Mouse (Mus musculus): ENCODE data around the gene Mllt6. TPM values are rescaled to one million over a fixed set of nuclear protein-coding genes. Genes with fewer than 3 reads are reported as not detected.

Mllt6 gene
- polyA plus RNA-seq, 1 experiment from 2014 or later = 2.3 TPM

- Histone ChIP-seq H3K4me3 (replicated peaks; ENCODE audit: low read depth, low read length) (peak within 1 kb of the TSS; percentile 33; the same call in 1 of the 2 replicates), H3K9ac (ENCODE audit: low read depth, low read length) (peak within 1 kb of the TSS; percentile 47; the same call in 1 of the 2 replicates), H3K4me1 (replicated peaks; ENCODE audit: insufficient read depth, low read length) (peaks cover 22% of the 10 kb centered on the region; the same call in 1 of the 2 replicates), H3K27me3 (ENCODE audit: insufficient read depth, low read length) (no peaks in the 10 kb centered on the region), H3K36me3 (ENCODE audit: insufficient read depth, low read length) (peaks cover 16% of the 10 kb centered on the region), H3K4me2 (ENCODE audit: low read length) (peak within 1 kb of the TSS; percentile 64), H3K27ac (peak within 1 kb of the TSS; percentile 70), H3K9me3 (replicated peaks; ENCODE audit: low read length) (no peaks in the 10 kb centered on the region)
- WGBS = under 1% methylated on average over 43 of the region's 43 CpGs
- TF ChIP-seq CTCF (IDR thresholded peaks at IDR 0.05; ENCODE audit: low read depth) = no peak
- ATAC-seq (replicated peaks; ENCODE audit: low FRiP score, low read depth) (peak; percentile 91), DNase-seq (ENCODE audit: low spot score) (peak; percentile 92)
Measured at GRCm38 (mm10) chr11:97685613-97686321, 22.6 kb downstream of the Mllt6 start, which contains the start of gene Cisd3. TSS of gene Cisd3 (plus strand) at chr11:97685826.

GRCm38 (mm10) chr11:97686322-97686908 is 23.2 kb downstream of the Mllt6 start:
- WGBS = 67% methylated on average over 11 of the region's 11 CpGs
- Histone ChIP-seq H3K36me3 (ENCODE audit: insufficient read depth, low read length) (peaks cover 19% of the 10 kb centered on the region), H3K27ac (peak overlapping the region; percentile 50), H3K9ac (ENCODE audit: low read depth, low read length) (peak overlapping the region; percentile 47; the same call in 1 of the 2 replicates), H3K27me3 (ENCODE audit: insufficient read depth, low read length) (no peaks in the 10 kb centered on the region), H3K9me3 (replicated peaks; ENCODE audit: low read length) (no peaks in the 10 kb centered on the region), H3K4me3 (replicated peaks; ENCODE audit: low read depth, low read length) (0 out of 2 replicates have a peak overlapping the region, but pooled peaks have one; percentile 33), H3K4me1 (replicated peaks; ENCODE audit: insufficient read depth, low read length) (peaks cover 22% of the 10 kb centered on the region; the same call in 1 of the 2 replicates), H3K4me2 (ENCODE audit: low read length) (peak overlapping the region; percentile 64)
- TF ChIP-seq CTCF (IDR thresholded peaks at IDR 0.05; ENCODE audit: low read depth) = no peak
- ATAC-seq (replicated peaks; ENCODE audit: low FRiP score, low read depth) = no peak
- no peak for DNase-seq (ENCODE audit: low spot score)

DNA sequence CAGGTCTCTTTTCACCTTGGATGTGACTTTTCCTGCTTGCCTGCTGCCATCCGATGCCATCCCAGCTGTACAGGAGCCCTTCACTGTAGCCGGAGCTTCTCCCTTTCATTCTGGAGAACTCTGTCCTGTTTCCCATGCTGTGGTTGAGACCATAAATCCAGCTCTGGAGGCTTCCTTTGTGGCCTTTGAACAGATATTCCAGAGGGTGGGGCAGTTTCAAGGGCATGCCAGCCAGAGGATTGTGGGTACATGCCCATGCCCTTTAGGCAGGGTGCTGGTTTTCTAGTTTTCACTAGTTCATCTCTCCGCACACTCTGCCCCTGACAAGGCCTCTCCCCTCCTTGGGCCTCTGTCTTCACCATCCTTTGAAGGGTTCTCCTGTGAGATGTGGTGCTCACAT is 23.8 kb downstream of the Mllt6 start:
- H3K4me2 ChIP-seq (ENCODE audit: low read length) = no peak overlapping the region
- H3K4me3 ChIP-seq (replicated peaks; ENCODE audit: low read depth, low read length) = no peak overlapping the region
- peaks cover 22% of the 10 kb centered on the region; the same call in 1 of the 2 replicates for H3K4me1 ChIP-seq (replicated peaks; ENCODE audit: insufficient read depth, low read length)
- 0 out of 2 replicates have a peak overlapping the region, but pooled peaks have one; percentile 5 for H3K9ac ChIP-seq (ENCODE audit: low read depth, low read length)
- no peaks in the 10 kb centered on the region for H3K27me3 ChIP-seq (ENCODE audit: insufficient read depth, low read length)
- no peak for ATAC-seq (replicated peaks; ENCODE audit: low FRiP score, low read depth)
- H3K27ac ChIP-seq = 0 out of 2 replicates have a peak overlapping the region, but pooled peaks have one; percentile 16
- no peak for DNase-seq (ENCODE audit: low spot score)
- peaks cover 19% of the 10 kb centered on the region for H3K36me3 ChIP-seq (ENCODE audit: insufficient read depth, low read length)
- WGBS = 61% methylated on average over 3 of the region's 3 CpGs
- TF ChIP-seq CTCF (IDR thresholded peaks at IDR 0.05; ENCODE audit: low read depth) = no peak
- H3K9me3 ChIP-seq (replicated peaks; ENCODE audit: low read length) = no peaks in the 10 kb centered on the region

DNA sequence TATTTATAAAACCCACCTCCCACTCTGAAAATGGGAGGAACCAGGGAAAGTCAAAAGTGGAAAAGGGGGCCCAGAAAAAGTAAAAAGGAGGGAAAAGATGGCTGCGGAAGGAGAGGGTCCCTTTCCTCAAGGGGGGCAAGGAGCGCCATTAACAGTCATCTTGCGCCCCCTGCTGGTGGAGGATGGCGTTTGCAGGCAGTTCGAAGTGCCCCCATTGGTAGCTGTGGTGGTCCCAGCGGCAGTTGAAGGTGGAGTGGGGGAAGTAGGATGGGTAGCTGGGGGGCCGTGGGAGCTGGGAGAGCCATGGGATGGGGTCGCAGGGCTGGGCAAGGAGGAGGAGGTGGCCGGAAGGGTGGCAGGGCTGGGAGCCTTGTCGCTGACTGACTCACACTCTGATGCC is 26.6 kb downstream of the Mllt6 start:
- ATAC-seq (replicated peaks; ENCODE audit: low FRiP score, low read depth) = no peak

DNA sequence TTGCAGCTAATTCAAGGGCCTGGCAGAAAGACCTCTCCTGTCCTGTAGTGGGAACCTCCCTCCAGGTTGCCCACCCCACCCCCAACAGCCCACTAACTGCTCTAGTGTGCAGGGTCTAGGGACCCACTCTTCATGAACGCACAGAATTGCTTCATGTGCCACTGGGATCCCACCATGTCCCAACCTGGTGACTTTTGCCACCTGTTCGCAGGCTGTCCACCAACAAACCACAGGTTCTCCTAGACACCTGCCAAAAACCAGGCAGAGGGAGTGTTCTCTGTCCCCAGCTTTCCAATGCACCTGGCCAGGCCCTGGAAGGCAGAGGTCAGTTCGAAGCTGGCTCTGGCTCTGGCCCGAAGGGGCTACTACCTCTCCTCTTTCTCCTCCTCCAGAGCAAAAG is 31.2 kb downstream of the Mllt6 start:
- H3K27ac ChIP-seq = no peak overlapping the region
- H3K4me1 ChIP-seq (replicated peaks; ENCODE audit: insufficient read depth, low read length) = peaks cover 26% of the 10 kb centered on the region
- ATAC-seq (replicated peaks; ENCODE audit: low FRiP score, low read depth) = no peak

More for the DNA sequence above, 26.6 kb downstream of the Mllt6 start:
- TF ChIP-seq CTCF (IDR thresholded peaks at IDR 0.05; ENCODE audit: low read depth) = peak; percentile 90
- Histone ChIP-seq H3K4me1 (replicated peaks; ENCODE audit: insufficient read depth, low read length) (peaks cover 22% of the 10 kb centered on the region; the same call in 1 of the 2 replicates), H3K9me3 (replicated peaks; ENCODE audit: low read length) (no peaks in the 10 kb centered on the region), H3K9ac (ENCODE audit: low read depth, low read length) (no peak overlapping the region), H3K27ac (no peak overlapping the region), H3K36me3 (ENCODE audit: insufficient read depth, low read length) (peaks cover 28% of the 10 kb centered on the region), H3K27me3 (ENCODE audit: insufficient read depth, low read length) (no peaks in the 10 kb centered on the region), H3K4me2 (ENCODE audit: low read length) (no peak overlapping the region), H3K4me3 (replicated peaks; ENCODE audit: low read depth, low read length) (no peak overlapping the region)
- DNase-seq (ENCODE audit: low spot score) = peak; percentile 78
- WGBS = 25% methylated on average over 10 of the region's 10 CpGs

DNA sequence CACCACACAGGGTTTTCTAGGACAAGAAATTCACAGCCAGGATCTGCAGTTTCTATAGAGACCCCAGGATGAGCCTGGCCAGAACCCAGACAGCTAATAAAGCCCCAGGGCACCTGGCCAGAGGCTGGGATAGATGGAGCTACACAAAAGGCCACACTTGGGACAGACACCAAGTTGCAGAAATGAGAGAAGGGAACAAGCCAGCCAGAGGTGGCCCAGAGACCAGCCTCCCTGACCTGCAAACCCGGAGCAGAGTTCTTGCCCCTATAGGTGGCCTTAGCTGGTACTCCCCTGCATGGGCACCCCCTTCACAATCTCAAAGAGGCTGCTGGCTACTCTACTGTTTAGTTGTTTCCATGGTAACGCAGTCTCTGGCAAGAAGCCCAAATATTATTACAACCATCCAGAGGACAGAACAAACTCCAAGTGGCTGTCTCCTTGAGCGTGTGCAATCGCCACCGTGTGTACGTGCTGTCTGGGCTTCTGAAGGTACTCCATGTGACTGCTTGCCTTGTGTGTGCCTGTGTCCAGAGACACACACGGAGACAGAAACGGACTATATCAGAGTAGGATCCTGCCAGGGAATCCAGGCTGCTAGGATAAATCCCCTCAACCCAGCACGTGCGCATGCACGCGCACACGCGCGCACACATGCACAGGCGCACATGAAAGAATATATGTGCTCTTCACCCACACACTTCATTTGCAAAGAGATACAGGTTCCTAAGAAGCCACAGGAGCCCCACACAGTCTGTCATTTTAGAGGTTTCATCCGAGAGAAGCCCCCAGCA is 31.9 kb downstream of the Mllt6 start:
- Histone ChIP-seq H3K9ac (ENCODE audit: low read depth, low read length) (peak overlapping the region; percentile 18; the same call in 1 of the 2 replicates), H3K4me3 (replicated peaks; ENCODE audit: low read depth, low read length) (no peak overlapping the region), H3K9me3 (replicated peaks; ENCODE audit: low read length) (no peaks in the 10 kb centered on the region), H3K4me1 (replicated peaks; ENCODE audit: insufficient read depth, low read length) (peaks cover 26% of the 10 kb centered on the region), H3K27me3 (ENCODE audit: insufficient read depth, low read length) (no peaks in the 10 kb centered on the region), H3K27ac (no peak overlapping the region), H3K4me2 (ENCODE audit: low read length) (no peak overlapping the region), H3K36me3 (ENCODE audit: insufficient read depth, low read length) (peaks cover 28% of the 10 kb centered on the region)
- TF ChIP-seq CTCF (IDR thresholded peaks at IDR 0.05; ENCODE audit: low read depth) = no peak
- peak; percentile 67 for DNase-seq (ENCODE audit: low spot score)
- no peak for ATAC-seq (replicated peaks; ENCODE audit: low FRiP score, low read depth)
- 56% methylated on average over 17 of the region's 17 CpGs for WGBS

More for the DNA sequence above, 31.2 kb downstream of the Mllt6 start:
- Histone ChIP-seq H3K27me3 (ENCODE audit: insufficient read depth, low read length) (no peaks in the 10 kb centered on the region), H3K9ac (ENCODE audit: low read depth, low read length) (no peak overlapping the region), H3K9me3 (replicated peaks; ENCODE audit: low read length) (no peaks in the 10 kb centered on the region), H3K4me3 (replicated peaks; ENCODE audit: low read depth, low read length) (no peak overlapping the region), H3K4me2 (ENCODE audit: low read length) (no peak overlapping the region), H3K36me3 (ENCODE audit: insufficient read depth, low read length) (peaks cover 28% of the 10 kb centered on the region)
- WGBS = 75% methylated on average over 4 of the region's 4 CpGs
- DNase-seq (ENCODE audit: low spot score) = no peak
- TF ChIP-seq CTCF (IDR thresholded peaks at IDR 0.05; ENCODE audit: low read depth) = no peak

Measured in kidney, postnatal 0 days (tissue).